Mouse (Mus musculus): Measurements from ENCODE around the gene Gpm6b. TPM values are rescaled to one million over a fixed set of nuclear protein-coding genes. Genes with fewer than 3 reads are reported as not detected.

Gpm6b gene
- polyA plus RNA-seq (2012): not detected in 2 replicates

DNA sequence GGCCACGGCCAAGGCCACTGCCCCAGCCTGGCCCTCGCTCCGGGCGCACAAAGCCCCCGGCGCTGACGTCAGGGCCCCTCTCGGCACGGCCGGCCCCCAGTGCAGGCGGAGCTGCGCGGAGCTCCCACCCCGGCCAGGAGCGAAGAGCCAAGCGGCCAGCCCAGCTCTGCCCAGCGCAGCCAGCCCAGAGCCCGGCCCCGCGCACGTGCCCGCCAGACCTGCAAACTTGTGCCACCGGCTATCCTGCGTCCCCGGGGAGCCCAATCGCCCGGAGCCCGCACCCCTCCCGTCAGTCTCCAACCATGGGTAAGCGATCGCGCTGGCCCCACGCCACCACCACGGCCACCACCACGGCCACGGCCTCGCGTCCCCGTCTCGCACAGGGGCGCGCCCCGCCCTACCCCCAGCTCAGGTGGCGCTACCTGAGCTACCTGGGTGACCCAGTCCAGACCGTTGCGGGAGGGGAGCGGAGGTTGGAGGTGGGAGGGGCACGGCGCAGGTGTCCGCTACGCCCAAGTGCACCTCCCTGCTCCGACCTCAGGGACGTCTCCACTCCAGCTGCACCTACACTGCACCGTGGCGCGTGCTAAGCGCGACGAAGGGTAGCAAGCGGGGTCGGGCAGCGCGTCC, at the start of gene Gpm6b:
Gene Gpm6b (plus strand): TSS at position 81 of the 630 bp plus-strand sequence.
- TF ChIP-seq GATA1 (IDR thresholded peaks at IDR 0.05; ENCODE audit: low read length): no peak

DNA sequence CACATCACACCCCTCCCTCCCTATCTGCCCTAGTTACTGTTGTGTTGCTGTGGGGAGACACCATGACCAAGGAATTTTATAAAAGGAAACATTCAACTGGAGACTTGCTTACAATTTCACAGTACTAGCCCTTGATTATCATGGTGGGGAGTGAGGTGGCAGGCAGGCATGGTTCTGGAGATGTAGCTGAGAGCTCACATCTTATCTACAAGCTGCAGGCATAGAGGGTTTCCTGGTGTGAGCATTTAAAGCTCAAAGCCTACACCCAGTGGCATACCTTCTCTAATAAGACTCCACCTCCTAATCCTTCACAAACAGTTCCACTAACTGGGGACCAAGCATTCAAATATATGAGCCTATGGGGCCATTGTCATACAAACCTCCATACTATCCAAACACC, 42.4 kb upstream of the Gpm6b start:
- no peak for TF ChIP-seq GATA1 (IDR thresholded peaks at IDR 0.05; ENCODE audit: low read length)

DNA sequence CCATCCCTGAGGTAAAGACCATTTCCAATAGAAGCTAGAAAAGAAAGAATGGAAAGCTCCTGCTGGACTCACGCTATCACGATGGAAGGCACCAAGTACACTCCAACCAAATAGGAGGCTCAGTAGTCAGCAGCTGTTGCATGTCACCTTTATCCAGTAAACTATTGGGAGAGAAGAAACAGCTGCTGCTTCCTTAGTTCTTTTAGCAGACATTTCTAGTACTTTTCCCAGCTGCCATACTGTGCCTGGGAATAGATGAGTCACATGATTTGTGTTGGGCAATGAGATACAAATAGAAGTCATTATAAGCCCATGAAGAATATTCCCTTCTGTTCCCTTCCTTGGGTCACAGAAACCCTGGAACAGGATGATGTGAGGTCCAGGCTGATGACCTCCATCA, 40.4 kb upstream of the Gpm6b start:
- no peak for TF ChIP-seq GATA1 (IDR thresholded peaks at IDR 0.05; ENCODE audit: low read length)

DNA sequence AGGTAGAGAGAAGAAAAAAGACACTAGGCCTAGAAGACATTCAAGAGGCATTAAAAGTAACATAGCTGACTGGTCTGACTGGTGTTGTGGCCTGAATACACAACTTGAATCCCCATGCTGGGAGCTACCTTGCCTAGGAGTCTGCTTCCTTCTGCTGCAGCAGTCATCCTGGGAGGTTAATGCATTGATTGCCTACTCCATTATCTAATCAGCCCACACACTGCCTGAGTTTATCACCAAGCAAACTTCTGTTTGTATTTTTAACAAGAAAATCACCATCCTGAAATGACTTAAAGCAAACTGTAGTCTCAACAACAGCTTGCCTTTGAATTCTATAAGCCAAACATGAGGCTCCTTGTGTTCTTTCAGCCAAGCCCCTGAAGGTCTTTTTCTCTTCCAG, 38.9 kb upstream of the Gpm6b start:
- no peak for TF ChIP-seq GATA1 (IDR thresholded peaks at IDR 0.05; ENCODE audit: low read length)

DNA sequence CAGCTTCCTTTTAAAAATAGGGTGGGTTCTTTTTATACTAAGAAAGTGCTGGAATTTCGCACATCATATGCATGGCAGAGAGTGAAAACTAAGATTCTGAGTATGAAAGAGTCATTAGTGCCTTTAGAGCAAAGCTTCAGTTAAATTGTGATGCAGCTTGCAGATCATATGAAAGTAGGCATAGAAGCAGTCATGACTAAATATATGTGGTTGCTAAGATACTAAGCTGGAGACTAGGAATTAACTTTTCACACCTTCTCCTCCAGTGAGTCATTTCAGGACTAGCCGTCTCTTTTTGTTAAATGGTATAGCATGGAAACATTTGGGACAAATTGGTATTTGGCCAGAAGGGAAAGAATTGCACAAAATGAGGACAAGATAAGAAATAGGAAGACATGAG, 24.1 kb upstream of the Gpm6b start:
- no peak for TF ChIP-seq GATA1 (IDR thresholded peaks at IDR 0.05; ENCODE audit: low read length)

DNA sequence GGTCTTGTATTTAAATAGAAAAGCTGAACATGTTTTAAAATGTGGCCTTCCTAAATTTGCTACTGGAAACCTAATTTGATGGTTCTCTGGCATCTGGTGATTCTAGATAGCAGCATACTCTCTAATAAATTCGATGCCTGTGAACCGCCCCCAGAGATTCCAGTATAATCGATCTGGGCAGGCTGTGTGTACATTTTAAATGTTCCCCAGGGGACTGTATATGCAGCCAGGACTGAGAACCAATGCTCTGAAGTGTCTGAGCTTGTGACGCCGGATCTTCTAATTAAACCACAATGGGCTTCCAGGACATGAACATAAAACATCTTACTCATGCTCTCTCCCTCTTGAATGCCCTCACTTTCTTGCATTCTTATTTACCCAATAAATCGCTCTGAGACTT, 22.5 kb upstream of the Gpm6b start:
- TF ChIP-seq GATA1 (IDR thresholded peaks at IDR 0.05; ENCODE audit: low read length): no peak

DNA sequence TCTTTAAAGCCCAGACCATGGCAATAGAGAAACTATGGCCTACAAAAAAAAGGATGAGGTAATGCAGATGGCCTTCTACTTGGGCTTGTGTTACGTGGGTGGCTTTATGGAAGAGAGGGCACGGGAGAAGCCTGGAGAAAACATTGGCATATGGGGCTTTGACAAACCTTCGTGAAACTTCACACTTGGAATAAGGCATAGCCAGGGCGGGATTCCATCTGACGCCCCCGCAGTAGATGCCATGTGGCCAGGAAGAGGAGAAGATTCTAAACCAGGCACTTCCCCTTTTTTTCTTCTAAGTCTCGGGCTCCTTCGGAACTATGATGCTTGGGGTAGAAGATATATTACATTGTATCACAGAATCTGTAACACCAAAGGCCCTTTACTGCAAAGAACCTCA, 22.0 kb upstream of the Gpm6b start:
- TF ChIP-seq GATA1 (IDR thresholded peaks at IDR 0.05; ENCODE audit: low read length): no peak

DNA sequence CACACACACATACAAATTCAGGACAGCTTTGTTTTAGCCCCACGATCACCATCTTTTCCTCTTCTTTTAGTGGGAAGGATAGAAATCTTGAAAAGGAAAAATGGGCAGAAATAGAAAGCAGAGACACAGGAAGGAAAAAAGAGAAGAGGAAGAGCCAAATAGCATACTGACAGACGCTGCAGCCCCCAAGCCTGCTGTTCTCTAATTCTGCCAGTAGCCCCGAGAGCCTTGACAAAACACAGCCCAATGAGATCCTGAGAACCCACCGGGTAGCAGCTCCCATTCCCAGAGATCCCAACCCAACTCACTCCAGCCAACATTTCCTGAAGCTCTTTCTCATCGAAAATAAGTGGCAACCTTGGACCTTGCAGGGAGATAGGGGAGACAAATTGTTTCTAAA, 19.4 kb upstream of the Gpm6b start:
- no peak for TF ChIP-seq GATA1 (IDR thresholded peaks at IDR 0.05; ENCODE audit: low read length)

DNA sequence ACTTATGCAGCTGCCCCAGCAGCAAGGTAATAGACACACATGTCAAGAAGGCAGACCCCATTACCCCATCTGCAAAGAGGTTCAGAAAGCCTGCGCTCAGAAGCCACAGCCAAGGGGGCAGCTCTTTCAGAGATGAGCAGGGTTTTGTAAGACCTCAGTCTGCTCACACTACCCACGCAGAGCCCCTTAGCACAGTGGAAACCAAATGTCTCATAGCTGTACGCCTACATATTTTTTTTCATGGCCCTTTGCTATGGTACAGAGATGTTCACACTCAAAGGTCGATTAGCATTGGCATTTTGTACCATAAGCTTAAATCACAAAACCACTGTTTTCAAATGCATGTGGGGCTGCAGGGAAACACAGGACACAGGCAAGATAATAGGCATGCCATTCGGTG, 11.9 kb upstream of the Gpm6b start:
- no peak for TF ChIP-seq GATA1 (IDR thresholded peaks at IDR 0.05; ENCODE audit: low read length)

DNA sequence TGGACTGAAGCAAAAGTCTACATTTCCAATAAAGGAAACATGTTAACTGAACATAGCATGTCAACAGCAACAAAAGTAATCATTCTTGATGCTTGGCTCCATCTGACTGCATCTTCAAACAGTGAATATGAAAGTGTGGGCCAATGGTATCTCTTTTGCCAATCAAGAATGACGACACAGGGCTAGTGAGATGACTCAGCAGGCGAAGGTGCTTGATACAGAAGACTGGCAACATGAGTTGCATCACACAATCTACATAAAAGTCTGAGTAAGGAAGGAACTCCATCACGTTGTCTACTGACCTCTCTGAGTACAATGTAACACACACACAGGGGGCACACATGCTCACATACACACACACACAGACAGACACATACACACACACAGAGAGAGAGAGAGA, 9.0 kb upstream of the Gpm6b start:
- no peak for TF ChIP-seq GATA1 (IDR thresholded peaks at IDR 0.05; ENCODE audit: low read length)

DNA sequence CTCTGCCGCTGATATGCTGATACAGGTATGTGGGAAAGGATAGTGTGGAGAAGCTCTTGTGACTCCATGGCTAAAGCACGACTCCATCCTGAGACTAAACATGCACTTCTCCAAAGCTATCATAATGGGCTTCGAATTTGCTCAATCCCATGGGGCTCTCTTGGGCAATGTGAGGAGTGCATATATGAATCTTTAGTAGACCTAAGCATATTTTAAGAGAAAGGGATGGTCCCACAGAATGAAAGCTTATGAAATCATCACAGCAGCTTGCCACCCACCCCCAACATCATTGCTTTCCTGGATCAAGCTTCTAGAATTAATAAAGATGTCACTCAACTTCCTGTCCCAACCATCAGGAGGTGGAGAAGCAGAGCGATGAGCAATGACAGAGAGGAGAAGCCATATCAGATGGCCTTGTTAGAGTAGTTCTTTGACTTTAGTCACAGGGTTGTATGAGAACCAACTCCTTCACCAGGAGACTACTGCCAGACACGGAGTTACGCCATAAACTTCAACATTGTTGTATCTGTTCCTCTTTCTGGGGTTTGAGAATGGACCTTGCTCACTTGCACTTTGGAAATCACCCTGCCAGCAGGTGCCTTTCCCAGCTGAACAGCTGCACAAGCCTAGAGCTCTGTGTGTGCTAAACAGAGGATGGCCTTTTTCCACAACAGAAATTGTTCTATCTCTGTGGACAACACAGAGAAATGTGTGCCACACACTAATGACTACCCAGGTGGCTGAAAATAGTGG, 8.0 kb upstream of the Gpm6b start:
- no peak for TF ChIP-seq GATA1 (IDR thresholded peaks at IDR 0.05; ENCODE audit: low read length)

DNA sequence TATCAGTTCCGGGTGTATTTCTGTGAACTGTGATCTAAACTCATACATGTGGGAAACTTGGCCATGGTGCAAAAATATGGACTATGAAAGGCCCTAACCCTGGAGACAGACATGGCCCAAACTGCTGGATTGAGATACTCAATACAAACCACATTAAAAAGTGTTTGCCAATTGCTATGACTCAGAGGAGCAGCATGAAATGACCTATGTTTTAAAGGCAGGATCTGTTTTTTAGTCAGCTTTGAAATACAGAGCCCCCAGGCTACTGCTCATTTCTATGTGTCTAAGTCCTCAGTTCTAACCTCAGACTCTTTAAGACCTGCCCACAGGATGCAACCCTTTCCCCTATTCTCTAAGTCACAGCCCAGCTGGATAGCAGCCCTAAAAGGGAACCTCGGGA, 2.6 kb upstream of the Gpm6b start:
- no peak for TF ChIP-seq GATA1 (IDR thresholded peaks at IDR 0.05; ENCODE audit: low read length)

DNA sequence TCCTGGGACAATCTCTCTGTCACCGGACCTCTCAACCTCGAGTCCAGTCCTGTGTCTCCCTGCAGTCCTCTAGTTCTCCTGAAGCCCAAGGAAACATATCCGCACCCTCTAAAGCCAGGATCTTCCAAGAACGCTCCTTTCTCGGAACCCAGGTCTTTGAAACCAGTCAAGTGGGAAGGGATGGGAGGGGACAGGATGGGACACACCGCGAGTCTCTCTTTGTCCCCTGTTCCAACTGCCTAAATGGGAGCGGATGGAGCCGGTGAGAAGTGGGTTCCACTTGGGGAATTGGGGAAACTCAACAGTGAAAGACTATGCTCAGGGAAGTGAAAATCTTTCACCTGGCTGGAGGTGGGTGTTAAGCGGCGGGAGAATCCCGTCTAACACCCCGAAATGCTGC, 809 bp downstream of the Gpm6b start:
- TF ChIP-seq GATA1 (IDR thresholded peaks at IDR 0.05; ENCODE audit: low read length): no peak

DNA sequence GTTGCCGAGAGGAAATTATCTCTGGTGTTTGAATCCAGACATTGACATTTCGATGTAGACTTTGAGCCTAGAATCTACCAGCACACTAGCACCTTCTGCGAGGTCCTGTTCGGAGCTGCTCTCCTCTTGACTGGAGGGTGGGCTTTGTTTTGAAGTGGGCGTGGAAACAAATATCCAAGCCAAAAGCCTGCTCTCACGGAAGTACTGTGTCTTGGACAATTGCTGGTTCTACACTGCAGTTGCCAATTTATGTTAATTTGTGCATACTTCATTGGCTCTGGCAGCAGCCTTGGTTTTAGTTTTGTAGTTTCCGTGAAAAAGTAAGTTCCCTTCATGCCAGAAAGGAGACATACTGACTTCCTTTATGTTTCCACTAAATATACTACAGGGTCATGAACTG, 2.0 kb downstream of the Gpm6b start:
- TF ChIP-seq GATA1 (IDR thresholded peaks at IDR 0.05; ENCODE audit: low read length): no peak

DNA sequence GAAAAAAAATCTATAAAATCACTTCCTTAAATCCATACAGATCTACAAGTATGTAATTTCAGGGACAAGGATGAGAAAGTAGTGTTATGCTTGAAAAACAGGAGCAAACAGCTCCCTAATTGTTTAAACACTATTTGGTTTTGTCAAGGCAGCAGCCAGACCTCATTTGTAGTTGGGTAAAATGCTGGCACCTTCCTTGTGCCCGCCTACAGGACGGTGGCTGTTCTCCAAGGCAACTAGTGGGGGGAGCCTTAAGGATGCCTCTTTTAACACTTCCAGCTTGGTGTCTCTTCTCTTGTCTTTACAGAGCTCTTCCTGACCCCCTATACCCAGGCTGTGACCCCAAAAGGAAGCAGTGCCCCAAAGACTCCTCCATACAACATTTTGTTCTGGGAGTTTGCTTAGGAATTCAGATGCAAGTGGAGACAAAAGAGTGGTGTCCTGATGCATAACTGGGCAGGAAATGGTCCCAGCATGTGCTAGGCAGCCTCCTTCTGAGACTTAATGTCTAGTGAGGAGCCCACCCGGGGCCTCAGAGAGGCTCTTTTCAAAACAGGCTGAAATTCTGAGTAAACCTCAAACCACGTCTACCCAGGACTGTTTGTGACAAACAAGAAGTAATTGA, 4.7 kb downstream of the Gpm6b start:
- TF ChIP-seq GATA1 (IDR thresholded peaks at IDR 0.05; ENCODE audit: low read length): no peak

DNA sequence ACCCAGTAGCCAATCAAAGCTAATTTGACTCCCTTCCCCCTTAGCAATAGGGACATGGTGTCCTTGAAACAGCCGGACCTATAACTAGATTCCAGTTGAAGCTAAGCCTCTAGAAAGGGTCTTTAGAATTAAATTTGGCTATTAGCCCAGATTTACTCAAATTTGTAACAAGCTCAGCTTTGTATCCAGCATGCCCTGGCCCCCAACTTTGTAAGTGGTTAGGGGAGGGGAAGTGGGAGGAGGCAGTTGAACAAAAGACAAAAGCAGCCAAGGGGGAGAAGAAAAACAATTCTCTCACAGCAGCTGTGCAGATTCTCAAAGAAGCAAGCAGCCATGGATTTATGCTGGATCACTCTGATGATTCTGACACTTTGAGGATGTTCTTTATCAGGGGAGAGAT, 32.8 kb downstream of the Gpm6b start:
- no peak for TF ChIP-seq GATA1 (IDR thresholded peaks at IDR 0.05; ENCODE audit: low read length)

DNA sequence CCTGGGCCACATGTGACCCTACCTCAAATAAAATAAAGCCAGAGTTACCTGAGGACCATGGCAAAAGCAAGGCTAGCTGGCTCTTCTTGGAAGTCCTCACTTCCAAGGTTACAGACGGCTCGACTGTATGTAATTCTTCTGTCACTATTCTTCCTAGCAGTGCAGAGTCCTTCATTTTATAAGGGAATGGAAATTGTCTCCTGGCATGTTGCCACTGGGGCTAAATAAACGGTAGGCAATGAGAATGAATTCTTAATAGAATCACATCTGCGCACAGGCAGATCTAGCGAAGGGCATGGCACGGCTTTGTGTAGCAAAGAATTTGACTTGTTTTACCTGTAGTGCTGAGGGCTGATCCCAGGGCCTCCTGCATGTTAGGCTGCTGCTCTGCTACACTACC, 33.9 kb downstream of the Gpm6b start:
- TF ChIP-seq GATA1 (IDR thresholded peaks at IDR 0.05; ENCODE audit: low read length): no peak

Measured in G1E-ER4 (cell line).